Mouse (Mus musculus) inflammation-experienced regulatory T-cells (primary cell): Measurements from ENCODE around the gene Olfr619. TPM values are rescaled to one million over a fixed set of nuclear protein-coding genes. Genes with fewer than 3 reads are reported as not detected.

Experiments
- polyA plus RNA-seq, 2 experiments: library from polyadenylated mRNA; unstranded; fragments of 100-300 nt; shearing (Covaris generic); gene quantifications; one replicate each; pipeline ENCODE4 v1.2.1; 2017

The Olfr619 gene
- polyA plus RNA-seq, result under 1 TPM in 1 of 2 experiments, not detected in 1; 0.11 TPM

DNA sequence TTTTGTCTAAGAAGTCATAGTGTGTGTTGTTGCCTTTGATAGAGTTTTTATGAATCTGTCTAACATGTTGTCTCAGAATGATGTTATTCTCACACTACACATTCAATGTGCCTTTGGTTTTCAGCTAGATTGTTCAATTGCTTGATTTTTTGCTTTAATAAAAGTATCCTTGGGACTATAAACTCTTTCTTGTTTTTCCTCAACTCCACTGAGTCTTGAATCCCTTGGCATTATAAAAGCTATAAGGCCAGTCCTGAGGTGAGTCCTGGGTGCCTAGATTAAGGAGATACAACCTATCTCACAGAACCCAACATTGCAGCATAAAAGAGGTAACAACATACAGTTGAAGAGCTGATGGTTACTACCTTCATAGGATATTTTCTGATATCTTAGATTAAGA lies at the start of gene Olfr619:
Gene Olfr619, plus strand, starts transcription at position 301 of the 400 bp plus-strand sequence.

DNA sequence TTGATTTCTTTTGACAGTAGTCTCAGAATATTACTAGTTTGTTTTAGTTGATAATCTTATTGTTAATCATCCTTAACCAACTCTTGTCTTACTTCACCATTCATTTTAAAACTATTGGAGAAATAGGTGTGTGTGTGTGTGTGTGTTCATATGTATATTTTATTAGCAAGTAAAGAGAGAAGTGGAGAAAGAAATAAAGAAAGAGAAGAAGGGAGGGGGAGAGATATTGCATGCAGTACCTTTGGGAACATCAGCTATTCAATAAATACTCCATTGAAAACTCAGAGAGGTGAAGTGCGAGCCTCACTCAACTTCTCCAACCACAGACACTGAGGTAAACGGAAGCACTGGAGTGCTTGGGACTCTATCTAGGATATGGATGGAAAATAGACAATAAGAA lies 44.6 kb upstream of the Olfr619 start, which contains the start of gene Olfr615:
Gene Olfr615, plus strand, starts transcription at position 301 of the 400 bp plus-strand sequence.

DNA sequence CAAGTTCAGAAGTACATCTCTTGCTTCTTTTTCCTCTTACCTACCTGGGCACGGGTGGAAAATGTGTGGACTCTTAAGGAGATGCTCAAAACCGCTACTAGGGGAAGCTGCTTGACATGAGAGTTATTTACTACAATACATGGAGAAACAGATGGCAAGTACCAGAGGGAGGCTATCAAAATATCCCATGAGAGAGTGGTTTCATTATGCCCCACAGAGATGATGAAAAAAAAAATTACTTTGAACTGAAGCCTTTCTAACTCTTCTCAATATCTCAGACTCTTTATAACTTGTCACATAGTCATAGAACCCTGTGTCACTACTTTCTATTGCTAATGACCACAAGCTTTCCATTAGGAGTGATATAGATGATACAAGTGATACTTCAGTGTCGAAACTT lies 31.3 kb upstream of the Olfr619 start, which contains the start of gene Olfr616:
Gene Olfr616, minus strand, starts transcription at position 101 of the 400 bp plus-strand sequence.

DNA sequence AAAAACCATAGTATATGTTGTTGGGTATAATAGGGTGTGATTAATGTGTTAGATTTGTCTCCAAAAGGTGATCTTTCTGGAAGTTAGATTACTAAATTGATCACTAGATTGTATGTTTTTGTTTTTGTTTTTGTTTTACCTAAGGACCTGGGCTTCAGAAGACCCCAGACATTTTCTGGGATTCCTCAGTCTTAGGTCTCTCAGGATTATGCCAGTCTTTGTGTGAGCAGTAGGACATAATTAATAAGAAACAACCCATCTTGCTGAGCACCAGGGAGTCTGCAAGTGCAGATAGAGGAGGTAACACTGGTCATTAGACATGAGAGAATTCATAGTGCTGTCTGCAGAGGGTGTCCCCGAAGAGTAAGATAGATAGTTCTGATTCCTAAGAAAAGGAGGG lies 27.6 kb upstream of the Olfr619 start, which contains the start of gene Olfr617:
Gene Olfr617, plus strand, starts transcription at position 301 of the 400 bp plus-strand sequence.

DNA sequence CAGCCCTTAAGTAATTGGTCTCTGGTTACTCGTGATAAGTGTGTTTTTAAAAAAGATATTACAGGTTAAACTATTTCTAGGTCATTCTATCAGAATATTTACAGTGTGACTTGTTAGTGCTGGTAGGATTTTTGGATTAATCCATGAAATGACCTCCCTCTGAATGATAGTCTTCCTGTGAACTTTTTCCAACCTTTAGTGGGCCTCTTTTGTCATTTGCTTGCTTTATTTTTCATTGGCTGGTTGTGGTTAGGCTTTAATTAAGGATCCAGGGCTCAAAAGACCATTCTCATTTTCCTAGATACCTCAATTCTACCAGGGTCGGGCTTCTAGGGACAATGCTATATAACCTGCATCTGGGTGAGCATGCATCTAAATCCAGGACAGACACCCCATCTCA lies 10.6 kb upstream of the Olfr619 start, which contains the start of gene Olfr618:
Gene Olfr618, plus strand, starts transcription at position 301 of the 400 bp plus-strand sequence.

DNA sequence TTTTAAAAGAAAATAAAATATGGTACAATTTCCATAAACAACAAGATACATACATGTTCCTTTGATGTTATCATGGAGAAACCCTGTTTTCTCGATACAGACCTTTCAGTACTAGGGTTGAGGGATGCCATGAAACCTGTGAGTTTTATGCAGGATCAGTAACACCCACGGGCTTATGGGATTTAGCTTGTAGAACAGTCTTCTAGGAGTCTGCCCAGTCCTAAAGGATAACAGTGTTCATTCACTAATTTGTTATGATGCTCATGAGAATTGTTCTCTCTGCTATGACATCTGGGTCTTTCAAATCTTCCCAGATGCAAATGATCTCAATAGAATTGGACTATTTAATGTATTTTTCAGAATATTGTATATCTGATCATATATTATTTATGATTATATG lies 12.1 kb downstream of the Olfr619 start, which contains the start of gene Olfr620:
Gene Olfr620, minus strand, starts transcription at position 101 of the 400 bp plus-strand sequence.

DNA sequence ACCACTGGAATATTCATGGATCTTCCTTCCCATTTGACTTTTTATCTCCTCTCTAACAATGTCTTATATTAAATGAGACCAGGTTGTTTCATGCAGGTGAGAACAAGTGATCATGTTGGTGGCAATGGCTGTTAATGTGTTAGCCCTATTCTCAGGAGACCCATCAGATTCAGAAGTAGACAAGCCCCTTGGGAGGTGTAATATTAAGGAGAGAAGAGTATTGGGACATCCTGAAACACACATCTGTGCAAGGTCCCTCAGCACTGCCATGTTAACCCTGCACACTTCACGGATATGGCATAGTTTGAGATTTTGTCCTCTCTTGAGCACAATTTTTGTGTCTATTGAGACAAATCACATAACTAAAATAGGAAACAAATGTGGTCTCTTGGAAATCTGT lies 42.2 kb downstream of the Olfr619 start, which contains the start of gene Olfr622:
Gene Olfr622, minus strand, starts transcription at position 101 of the 400 bp plus-strand sequence.

Other genes with a start within 250 kb of the Olfr619 start
- gene Olfr601, start 237.9 kb upstream of the Olfr619 start, polyA plus RNA-seq, result 1 to 10 TPM in 1 of 2 experiments, under 1 TPM in 1; 0.59 to 2.7 TPM
- gene Olfr603, start 214.4 kb upstream of the Olfr619 start, polyA plus RNA-seq, result 1 to 10 TPM in 1 of 2 experiments, not detected in 1; 2.6 TPM
- gene Usp17lc, start 185.5 kb upstream of the Olfr619 start, polyA plus RNA-seq, result not detected
- not detected for gene Olfr605, start 155.1 kb upstream of the Olfr619 start, polyA plus RNA-seq
- not detected for gene Olfr606, start 151.5 kb upstream of the Olfr619 start, polyA plus RNA-seq
- gene Olfr607, start 136.4 kb upstream of the Olfr619 start, polyA plus RNA-seq, result under 1 TPM; 0.05 to 0.20 TPM
- under 1 TPM in 1 of 2 experiments, not detected in 1; 0.56 TPM for gene Olfr608, start 130.7 kb upstream of the Olfr619 start, polyA plus RNA-seq
- gene Olfr609, start 102.5 kb upstream of the Olfr619 start, polyA plus RNA-seq, result under 1 TPM in 1 of 2 experiments, not detected in 1; 0.05 TPM
- not detected for gene Olfr610, start 88.5 kb upstream of the Olfr619 start, polyA plus RNA-seq
- not detected for gene Olfr611, start 79.7 kb upstream of the Olfr619 start, polyA plus RNA-seq
- gene Olfr612, start 57.9 kb upstream of the Olfr619 start, polyA plus RNA-seq, result not detected
- gene Olfr613, start 52.5 kb upstream of the Olfr619 start, polyA plus RNA-seq, result not detected
- gene Olfr615, start 44.5 kb upstream of the Olfr619 start, polyA plus RNA-seq, result not detected
- not detected for gene Olfr616, start 31.4 kb upstream of the Olfr619 start, polyA plus RNA-seq
- not detected for gene Olfr617, start 27.5 kb upstream of the Olfr619 start, polyA plus RNA-seq
- not detected for gene Olfr618, start 10.5 kb upstream of the Olfr619 start, polyA plus RNA-seq
- under 1 TPM; 0.24 to 0.61 TPM for gene Olfr620, start 12.0 kb downstream of the Olfr619 start, polyA plus RNA-seq
- gene Olfr622, start 42.1 kb downstream of the Olfr619 start, polyA plus RNA-seq, result not detected
- not detected for gene Olfr623, start 63.1 kb downstream of the Olfr619 start, polyA plus RNA-seq
- under 1 TPM; 0.05 to 0.10 TPM for gene Olfr624, start 70.6 kb downstream of the Olfr619 start, polyA plus RNA-seq
- gene Olfr625-ps1, start 82.1 kb downstream of the Olfr619 start, polyA plus RNA-seq, result not detected
- not detected for gene Olfr243, start 114.1 kb downstream of the Olfr619 start, polyA plus RNA-seq
- not detected for gene Olfr628, start 129.8 kb downstream of the Olfr619 start, polyA plus RNA-seq
- gene Olfr629, start 144.4 kb downstream of the Olfr619 start, polyA plus RNA-seq, result not detected
- gene Olfr630, start 156.8 kb downstream of the Olfr619 start, polyA plus RNA-seq, result not detected
- gene Olfr69, start 171.0 kb downstream of the Olfr619 start, polyA plus RNA-seq, result not detected
- not detected for gene Olfr68, start 179.1 kb downstream of the Olfr619 start, polyA plus RNA-seq
- not detected for gene Olfr67, start 191.2 kb downstream of the Olfr619 start, polyA plus RNA-seq
- gene Hbb-bt, start 213.4 kb downstream of the Olfr619 start, polyA plus RNA-seq, result 10 to 100 TPM in 1 of 2 experiments, under 1 TPM in 1; 0.96 to 10.7 TPM
- 10 to 100 TPM; 11.6 to 54.5 TPM for gene Hbb-bs, start 227.5 kb downstream of the Olfr619 start, polyA plus RNA-seq
- gene Hbb-bh2, start 239.9 kb downstream of the Olfr619 start, polyA plus RNA-seq, result 1 to 10 TPM in 1 of 2 experiments, under 1 TPM in 1; 0.29 to 2.1 TPM
- gene Hbb-bh1, start 242.6 kb downstream of the Olfr619 start, polyA plus RNA-seq, result 1 to 10 TPM; 1.6 to 7.8 TPM